Mouse (Mus musculus) cerebellum, adult 2 months (tissue): ENCODE results near the gene Fgd2.

Experiments
- CTCF ChIP-seq: fragments of 200-500 bp; IDR thresholded peaks from 2 replicates; pipeline ENCODE4 v1.5.1; 2011; ENCODE audit warnings: low read depth, mild to moderate bottlenecking, control low read depth, low read length, moderate library complexity, borderline replicate concordance; ENCODE audit not compliant: insufficient read depth
- POLR2A ChIP-seq: fragments of 200-500 bp; IDR thresholded peaks from 2 replicates; pipeline ENCODE4 v1.6.1; 2011; ENCODE audit warnings: low read length, control low read depth, borderline replicate concordance; ENCODE audit not compliant: insufficient read depth

DNA sequence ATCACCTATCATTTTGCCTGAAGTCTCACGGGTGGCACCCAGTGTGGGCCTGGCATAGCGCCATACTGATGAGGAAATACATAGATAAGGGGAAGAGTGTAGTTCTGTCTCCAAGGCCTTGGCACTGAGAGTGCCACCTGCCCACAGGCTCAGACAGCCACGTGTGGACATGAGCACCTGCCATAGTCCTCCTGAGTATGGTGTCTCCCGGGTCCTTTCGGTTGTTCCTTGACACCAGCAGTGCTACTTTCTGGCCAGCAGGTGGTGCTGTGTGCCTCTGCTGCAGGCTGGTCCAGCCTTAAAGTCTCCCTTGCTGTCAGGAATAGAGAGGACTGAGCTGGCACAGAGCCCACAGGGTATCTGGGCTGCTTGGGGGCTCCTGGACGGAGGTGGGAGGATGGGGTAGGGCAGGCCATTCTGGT lies 36.1 kb downstream of the Fgd2 start:
- TF ChIP-seq CTCF (peak; percentile 100), POLR2A (no peak)
